Mouse (Mus musculus): ENCODE measurements at regions not wholly inside any gene's neighbourhood (a gene's known extent, or its start where the extent isn't known, plus 50 kb on each side); places are given as distances from the start of the nearest gene placed in this dataset.

GRCm38 (mm10) chr1:73200112-73200511 is 184.4 kb upstream of the Tnp1 start:
- Histone ChIP-seq H3K27me3 (ENCODE audit: insufficient read depth, low read length) (peaks cover 25% of the 10 kb centered on the region), H3K4me1 (ENCODE audit: insufficient read depth, low read depth, low read length) (peaks cover 11% of the 10 kb centered on the region), H3K4me3 (ENCODE audit: low read depth, low read length) (no peak overlapping the region), H3K9me3 (replicated peaks) (no peaks in the 10 kb centered on the region), H3K36me3 (replicated peaks) (no peaks in the 10 kb centered on the region)
- ATAC-seq (ENCODE audit: extremely low read depth, insufficient number of reproducible peaks, low FRiP score, poor library complexity, severe bottlenecking) (peak; percentile 88), DNase-seq (ENCODE audit: low spot score) (peak; percentile 6)
- TF ChIP-seq GATA1 (IDR thresholded peaks at IDR 0.05; ENCODE audit: borderline replicate concordance, low read length), result no peak
- no peak for TF ChIP-seq CTCF (IDR thresholded peaks at IDR 0.05; ENCODE audit: low read depth, low read length)
- TF ChIP-seq POLR2AphosphoS5 (IDR thresholded peaks at IDR 0.05; ENCODE audit: insufficient replicate concordance, low read depth, low read length), result no peak

GRCm38 (mm10) chr1:73190832-73191231 is 175.1 kb upstream of the Tnp1 start:
- ATAC-seq (ENCODE audit: extremely low read depth, insufficient number of reproducible peaks, low FRiP score, poor library complexity, severe bottlenecking), result no peak
- no peaks in the 10 kb centered on the region for H3K9me3 ChIP-seq (replicated peaks)
- no peak for DNase-seq (ENCODE audit: low spot score)
- peaks cover 44% of the 10 kb centered on the region for H3K27me3 ChIP-seq (ENCODE audit: insufficient read depth, low read length)
- no peak overlapping the region for H3K4me3 ChIP-seq (ENCODE audit: low read depth, low read length)
- TF ChIP-seq CTCF (IDR thresholded peaks at IDR 0.05; ENCODE audit: low read depth, low read length) (no peak), POLR2AphosphoS5 (IDR thresholded peaks at IDR 0.05; ENCODE audit: insufficient replicate concordance, low read depth, low read length) (no peak), TAL1 (conservative IDR thresholded peaks at IDR 0.05; ENCODE audit: low read depth, low read length) (no peak), GATA1 (IDR thresholded peaks at IDR 0.05; ENCODE audit: borderline replicate concordance, low read length) (no peak), GATA2 (IDR thresholded peaks at IDR 0.05; ENCODE audit: borderline replicate concordance, low read depth, low read length) (no peak)
- H3K4me1 ChIP-seq (ENCODE audit: insufficient read depth, low read depth, low read length), result no peaks in the 10 kb centered on the region
- H3K36me3 ChIP-seq (replicated peaks), result no peaks in the 10 kb centered on the region

GRCm38 (mm10) chr1:73188796-73189195 is 173.1 kb upstream of the Tnp1 start:
- Histone ChIP-seq H3K4me1 (ENCODE audit: insufficient read depth, low read depth, low read length) (no peaks in the 10 kb centered on the region), H3K4me3 (ENCODE audit: low read depth, low read length) (no peak overlapping the region), H3K36me3 (replicated peaks) (no peaks in the 10 kb centered on the region), H3K9me3 (replicated peaks) (no peaks in the 10 kb centered on the region), H3K27me3 (ENCODE audit: insufficient read depth, low read length) (peaks cover 44% of the 10 kb centered on the region)
- no peak for ATAC-seq (ENCODE audit: extremely low read depth, insufficient number of reproducible peaks, low FRiP score, poor library complexity, severe bottlenecking)
- DNase-seq (ENCODE audit: low spot score), result no peak
- no peak for TF ChIP-seq CTCF (IDR thresholded peaks at IDR 0.05; ENCODE audit: low read depth, low read length)
- TF ChIP-seq GATA1 (IDR thresholded peaks at IDR 0.05; ENCODE audit: borderline replicate concordance, low read length), result no peak
- TF ChIP-seq POLR2AphosphoS5 (IDR thresholded peaks at IDR 0.05; ENCODE audit: insufficient replicate concordance, low read depth, low read length), result no peak
- no peak for TF ChIP-seq TAL1 (conservative IDR thresholded peaks at IDR 0.05; ENCODE audit: low read depth, low read length)

- DNase-seq (ENCODE audit: low spot score) (no peak), ATAC-seq (ENCODE audit: extremely low read depth, insufficient number of reproducible peaks, low FRiP score, poor library complexity, severe bottlenecking) (no peak)
- Histone ChIP-seq H3K9me3 (replicated peaks) (no peaks in the 10 kb centered on the region), H3K4me1 (ENCODE audit: insufficient read depth, low read depth, low read length) (no peaks in the 10 kb centered on the region), H3K27me3 (ENCODE audit: insufficient read depth, low read length) (peaks cover 38% of the 10 kb centered on the region), H3K36me3 (replicated peaks) (no peaks in the 10 kb centered on the region), H3K4me3 (ENCODE audit: low read depth, low read length) (no peak overlapping the region)
- TF ChIP-seq GATA1 (IDR thresholded peaks at IDR 0.05; ENCODE audit: borderline replicate concordance, low read length) (no peak), GATA2 (IDR thresholded peaks at IDR 0.05; ENCODE audit: borderline replicate concordance, low read depth, low read length) (no peak), POLR2AphosphoS5 (IDR thresholded peaks at IDR 0.05; ENCODE audit: insufficient replicate concordance, low read depth, low read length) (no peak), TAL1 (conservative IDR thresholded peaks at IDR 0.05; ENCODE audit: low read depth, low read length) (no peak), CTCF (IDR thresholded peaks at IDR 0.05; ENCODE audit: low read depth, low read length) (no peak)
Measured at GRCm38 (mm10) chr1:73184477-73184876, 168.8 kb upstream of the Tnp1 start.

- no peaks in the 10 kb centered on the region for H3K36me3 ChIP-seq (replicated peaks)
- no peak for ATAC-seq (ENCODE audit: extremely low read depth, insufficient number of reproducible peaks, low FRiP score, poor library complexity, severe bottlenecking)
- TF ChIP-seq GATA2 (IDR thresholded peaks at IDR 0.05; ENCODE audit: borderline replicate concordance, low read depth, low read length), result no peak
- TF ChIP-seq GATA1 (IDR thresholded peaks at IDR 0.05; ENCODE audit: borderline replicate concordance, low read length), result no peak
- no peak for TF ChIP-seq CTCF (IDR thresholded peaks at IDR 0.05; ENCODE audit: low read depth, low read length)
- TF ChIP-seq TAL1 (conservative IDR thresholded peaks at IDR 0.05; ENCODE audit: low read depth, low read length), result no peak
- TF ChIP-seq POLR2AphosphoS5 (IDR thresholded peaks at IDR 0.05; ENCODE audit: insufficient replicate concordance, low read depth, low read length), result no peak
- H3K9me3 ChIP-seq (replicated peaks), result peaks cover 3% of the 10 kb centered on the region; the same call in 1 of the 2 replicates
- no peak overlapping the region for H3K4me3 ChIP-seq (ENCODE audit: low read depth, low read length)
- no peak for DNase-seq (ENCODE audit: low spot score)
- peaks cover 22% of the 10 kb centered on the region for H3K27me3 ChIP-seq (ENCODE audit: insufficient read depth, low read length)
- H3K4me1 ChIP-seq (ENCODE audit: insufficient read depth, low read depth, low read length), result no peaks in the 10 kb centered on the region
Measured at GRCm38 (mm10) chr1:73178810-73179209, 163.1 kb upstream of the Tnp1 start.

GRCm38 (mm10) chr1:73177076-73177475 is 161.4 kb upstream of the Tnp1 start:
- ATAC-seq (ENCODE audit: extremely low read depth, insufficient number of reproducible peaks, low FRiP score, poor library complexity, severe bottlenecking) (no peak), DNase-seq (ENCODE audit: low spot score) (no peak)
- peaks cover 13% of the 10 kb centered on the region for H3K27me3 ChIP-seq (ENCODE audit: insufficient read depth, low read length)
- TF ChIP-seq TAL1 (conservative IDR thresholded peaks at IDR 0.05; ENCODE audit: low read depth, low read length) (no peak), GATA1 (IDR thresholded peaks at IDR 0.05; ENCODE audit: borderline replicate concordance, low read length) (no peak), POLR2AphosphoS5 (IDR thresholded peaks at IDR 0.05; ENCODE audit: insufficient replicate concordance, low read depth, low read length) (no peak), CTCF (IDR thresholded peaks at IDR 0.05; ENCODE audit: low read depth, low read length) (no peak), GATA2 (IDR thresholded peaks at IDR 0.05; ENCODE audit: borderline replicate concordance, low read depth, low read length) (no peak)
- H3K4me1 ChIP-seq (ENCODE audit: insufficient read depth, low read depth, low read length), result no peaks in the 10 kb centered on the region
- no peaks in the 10 kb centered on the region for H3K36me3 ChIP-seq (replicated peaks)
- H3K9me3 ChIP-seq (replicated peaks), result peaks cover 3% of the 10 kb centered on the region; the same call in 1 of the 2 replicates
- H3K4me3 ChIP-seq (ENCODE audit: low read depth, low read length), result no peak overlapping the region

- Histone ChIP-seq H3K9me3 (replicated peaks) (peaks cover 8% of the 10 kb centered on the region), H3K27me3 (ENCODE audit: insufficient read depth, low read length) (peaks cover 32% of the 10 kb centered on the region), H3K4me1 (ENCODE audit: insufficient read depth, low read depth, low read length) (peaks cover 8% of the 10 kb centered on the region), H3K36me3 (replicated peaks) (no peaks in the 10 kb centered on the region), H3K4me3 (ENCODE audit: low read depth, low read length) (no peak overlapping the region)
- no peak for DNase-seq (ENCODE audit: low spot score)
- TF ChIP-seq POLR2AphosphoS5 (IDR thresholded peaks at IDR 0.05; ENCODE audit: insufficient replicate concordance, low read depth, low read length), result no peak
- TF ChIP-seq TAL1 (conservative IDR thresholded peaks at IDR 0.05; ENCODE audit: low read depth, low read length), result no peak
- no peak for TF ChIP-seq GATA1 (IDR thresholded peaks at IDR 0.05; ENCODE audit: borderline replicate concordance, low read length)
- no peak for TF ChIP-seq CTCF (IDR thresholded peaks at IDR 0.05; ENCODE audit: low read depth, low read length)
- TF ChIP-seq GATA2 (IDR thresholded peaks at IDR 0.05; ENCODE audit: borderline replicate concordance, low read depth, low read length), result no peak
- no peak for ATAC-seq (ENCODE audit: extremely low read depth, insufficient number of reproducible peaks, low FRiP score, poor library complexity, severe bottlenecking)
Measured at GRCm38 (mm10) chr1:73170668-73171008, 154.9 kb upstream of the Tnp1 start.
